Mouse (Mus musculus) E14TG2a.4 (cell line): ENCODE results near the gene Lst1.
A peak's percentile ranks its signal among the peaks of the same experiment; 100 is the strongest.

Source experiments
- H3K27me3 ChIP-seq: 2 replicates; pipeline ENCODE4 v1.6.1; 2014; ENCODE audit warnings: low read length, control low read depth; ENCODE audit not compliant: insufficient read depth
- H3K36me3 ChIP-seq: 2 replicates; pipeline ENCODE4 v1.6.1; 2014; ENCODE audit warnings: low read length, control low read depth; ENCODE audit not compliant: insufficient read depth
- H3K4me1 ChIP-seq: replicated peaks from 2 replicates; pipeline ENCODE4 v1.6.1; 2014; ENCODE audit warnings: low read depth, low read length, control low read depth
- H3K4me3 ChIP-seq: replicated peaks from 2 replicates; pipeline ENCODE4 v1.5.1; 2014; ENCODE audit warnings: mild to moderate bottlenecking, low read length
- H3K9me3 ChIP-seq: 2 replicates; pipeline ENCODE4 v1.6.1; 2014; ENCODE audit warnings: low read length, control low read depth
- CTCF ChIP-seq: conservative IDR thresholded peaks from 2 replicates; pipeline ENCODE4 v1.5.1; 2014; ENCODE audit warnings: low read length
- NANOG ChIP-seq: IDR thresholded peaks from 2 replicates; pipeline ENCODE4 v1.6.1; 2014; ENCODE audit warnings: borderline replicate concordance, low read length, mixed read lengths
- POU5F1 ChIP-seq: IDR thresholded peaks from 2 replicates; pipeline ENCODE4 v1.6.1; 2014; ENCODE audit warnings: low read length, borderline replicate concordance

The Lst1 gene

DNA sequence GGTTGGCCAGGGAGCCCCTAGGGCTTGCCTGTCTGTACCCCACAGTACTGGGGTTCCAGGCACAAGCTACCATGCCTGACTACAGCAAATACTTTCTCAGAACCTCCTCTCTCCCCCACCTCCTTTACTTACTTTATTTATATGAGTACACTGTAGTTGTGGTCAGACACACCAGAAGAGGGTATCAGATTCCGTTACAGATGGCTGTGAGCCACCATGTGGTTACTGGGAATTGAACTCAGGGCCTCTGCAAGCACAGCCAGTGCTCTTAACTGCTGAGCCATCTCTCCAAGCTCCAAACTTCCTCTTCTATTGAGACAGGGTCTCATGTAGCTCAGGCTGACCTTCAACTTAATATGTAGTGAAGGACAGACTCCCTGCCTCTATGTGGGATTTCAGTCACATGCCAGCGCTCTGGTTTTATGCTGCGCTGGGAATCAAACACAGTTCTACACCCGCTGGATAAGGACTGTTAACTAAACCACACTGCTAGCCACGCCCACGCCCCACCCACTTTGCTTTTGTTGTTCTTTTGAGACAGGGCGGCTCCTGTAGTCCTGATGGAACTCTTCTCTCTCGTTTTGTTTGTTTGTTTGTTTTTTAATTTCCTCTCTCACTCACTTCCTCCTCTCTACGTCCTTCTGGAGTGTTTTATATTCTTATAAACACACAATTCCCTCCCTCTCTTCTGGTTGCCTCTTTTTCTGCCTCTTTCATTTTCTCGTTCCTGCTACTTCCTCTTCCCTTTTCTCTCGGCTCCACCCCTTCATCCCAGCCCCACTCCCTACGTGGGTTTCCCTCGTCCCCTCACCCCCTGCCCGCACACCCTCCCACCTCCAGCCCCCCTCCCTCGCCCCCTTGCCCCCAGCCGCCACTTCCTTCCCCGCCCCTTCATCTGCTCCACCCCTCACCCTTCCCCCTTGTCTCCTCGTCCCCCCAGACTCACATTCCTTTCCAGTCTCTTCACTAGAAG lies 2.3 kb downstream of the Lst1 start:
- Histone ChIP-seq H3K27me3 (peaks cover 5% of the 10 kb centered on the region; the same call in 1 of the 2 replicates), H3K9me3 (no peaks in the 10 kb centered on the region), H3K36me3 (no peaks in the 10 kb centered on the region), H3K4me3 (peak overlapping the region; percentile 68), H3K4me1 (peaks cover 71% of the 10 kb centered on the region)
- TF ChIP-seq NANOG (no peak), CTCF (no peak), POU5F1 (no peak)

DNA sequence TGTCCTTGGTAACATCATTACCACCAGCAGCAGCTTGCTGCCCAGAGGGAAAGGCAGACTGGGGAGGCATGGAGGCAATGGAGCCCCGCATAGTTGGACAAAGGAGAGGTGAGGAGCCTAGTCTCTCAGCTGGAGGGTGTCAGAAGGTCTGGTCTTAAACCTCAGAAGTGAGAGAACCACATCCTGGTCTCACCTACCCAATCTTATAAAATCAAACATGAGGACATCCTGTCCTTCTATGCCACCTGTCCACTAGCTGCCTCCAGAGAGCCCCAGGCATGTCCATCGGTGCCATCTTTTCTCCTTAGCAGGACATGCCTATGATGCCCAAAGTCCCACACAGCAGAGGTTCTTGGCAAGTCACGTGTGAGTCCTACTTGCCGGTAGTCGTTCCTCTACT lies 8.1 kb downstream of the Lst1 start:
- H3K27me3 ChIP-seq = peaks cover 11% of the 10 kb centered on the region; the same call in 1 of the 2 replicates
- peaks cover 21% of the 10 kb centered on the region for H3K4me1 ChIP-seq
- TF ChIP-seq NANOG = no peak
- no peak for TF ChIP-seq POU5F1
- no peak for TF ChIP-seq CTCF
- no peak overlapping the region for H3K4me3 ChIP-seq
- no peaks in the 10 kb centered on the region for H3K36me3 ChIP-seq
- no peaks in the 10 kb centered on the region for H3K9me3 ChIP-seq

DNA sequence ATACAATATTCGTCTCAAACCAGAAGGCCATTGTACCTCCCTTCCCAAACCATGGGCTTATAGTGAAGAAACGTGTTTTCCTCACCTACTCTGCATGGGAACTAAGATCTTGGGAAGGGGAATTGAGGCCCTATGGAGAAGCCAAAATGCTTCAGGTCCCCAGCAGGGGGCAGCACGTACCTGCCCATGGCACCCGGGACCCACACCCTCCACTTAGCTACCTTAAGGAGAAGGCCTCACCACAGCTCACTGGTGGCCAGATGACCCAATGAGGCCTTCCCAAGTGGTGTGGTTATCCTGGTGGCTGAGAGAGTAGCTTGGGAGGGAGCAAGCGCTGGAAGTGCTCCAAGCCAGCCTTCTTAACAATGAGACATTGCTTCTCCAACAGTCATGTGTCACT lies 9.7 kb downstream of the Lst1 start:
- no peaks in the 10 kb centered on the region for H3K9me3 ChIP-seq
- no peaks in the 10 kb centered on the region for H3K36me3 ChIP-seq
- TF ChIP-seq POU5F1 (no peak), NANOG (no peak), CTCF (peak; percentile 78)
- H3K4me3 ChIP-seq = no peak overlapping the region
- peaks cover 20% of the 10 kb centered on the region for H3K27me3 ChIP-seq
- H3K4me1 ChIP-seq = peaks cover 6% of the 10 kb centered on the region; the same call in 1 of the 2 replicates

DNA sequence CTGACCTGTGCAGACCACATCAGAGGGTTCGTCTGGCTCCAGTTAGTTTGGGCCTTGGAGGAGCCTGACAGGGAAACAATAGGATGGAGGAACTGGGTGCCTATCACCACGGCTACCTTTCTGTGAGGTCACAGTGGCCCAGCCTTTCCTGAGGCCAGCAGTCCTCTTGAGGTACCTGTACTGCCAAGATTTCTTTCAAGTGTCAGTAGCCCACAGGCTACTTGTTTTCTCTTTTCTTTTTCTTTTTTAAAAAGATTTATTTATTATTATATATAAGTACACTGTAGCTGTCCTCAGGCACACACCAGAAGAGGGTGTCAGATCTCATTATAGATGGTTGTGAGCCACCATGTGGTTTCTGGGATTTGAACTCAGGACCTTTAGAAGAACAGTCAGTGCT lies 12.3 kb downstream of the Lst1 start, which contains the start of gene Aif1:
TSS of gene Aif1 (minus strand) at position 101 of the 400 bp plus-strand sequence.
- TF ChIP-seq CTCF = no peak
- TF ChIP-seq NANOG = no peak
- no peak for TF ChIP-seq POU5F1
- H3K9me3 ChIP-seq = no peaks in the 10 kb centered on the region
- H3K4me3 ChIP-seq = no peak within 1 kb of the TSS
- H3K36me3 ChIP-seq = no peaks in the 10 kb centered on the region
- H3K27me3 ChIP-seq = peaks cover 44% of the 10 kb centered on the region
- H3K4me1 ChIP-seq = 0 out of 2 replicates have a peak, but pooled peaks cover 2% of the 10 kb centered on the region

DNA sequence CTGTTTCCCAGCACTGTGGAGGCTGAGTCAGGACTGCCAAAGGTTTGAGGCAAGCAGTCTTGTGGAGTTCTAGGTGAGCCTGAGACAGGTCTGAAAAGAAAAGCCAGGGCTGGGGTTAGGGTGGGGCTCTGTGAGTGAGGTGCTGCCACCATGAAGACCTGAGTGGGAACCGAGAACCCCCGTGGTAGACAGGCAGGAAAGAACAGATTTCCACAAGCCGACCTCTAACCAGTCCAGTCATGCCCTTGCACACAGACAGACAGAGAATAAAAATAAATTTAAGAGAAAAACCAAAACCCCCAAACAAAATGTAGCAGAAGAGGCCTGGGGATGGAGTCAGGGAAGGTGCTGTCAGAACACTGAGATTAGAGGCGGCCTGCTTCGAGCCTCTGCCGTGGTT lies 12.9 kb downstream of the Lst1 start:
- Histone ChIP-seq H3K4me1 (0 out of 2 replicates have a peak, but pooled peaks cover 2% of the 10 kb centered on the region), H3K27me3 (peaks cover 47% of the 10 kb centered on the region), H3K36me3 (no peaks in the 10 kb centered on the region), H3K4me3 (no peak overlapping the region), H3K9me3 (no peaks in the 10 kb centered on the region)
- no peak for TF ChIP-seq NANOG
- TF ChIP-seq CTCF = no peak
- no peak for TF ChIP-seq POU5F1

DNA sequence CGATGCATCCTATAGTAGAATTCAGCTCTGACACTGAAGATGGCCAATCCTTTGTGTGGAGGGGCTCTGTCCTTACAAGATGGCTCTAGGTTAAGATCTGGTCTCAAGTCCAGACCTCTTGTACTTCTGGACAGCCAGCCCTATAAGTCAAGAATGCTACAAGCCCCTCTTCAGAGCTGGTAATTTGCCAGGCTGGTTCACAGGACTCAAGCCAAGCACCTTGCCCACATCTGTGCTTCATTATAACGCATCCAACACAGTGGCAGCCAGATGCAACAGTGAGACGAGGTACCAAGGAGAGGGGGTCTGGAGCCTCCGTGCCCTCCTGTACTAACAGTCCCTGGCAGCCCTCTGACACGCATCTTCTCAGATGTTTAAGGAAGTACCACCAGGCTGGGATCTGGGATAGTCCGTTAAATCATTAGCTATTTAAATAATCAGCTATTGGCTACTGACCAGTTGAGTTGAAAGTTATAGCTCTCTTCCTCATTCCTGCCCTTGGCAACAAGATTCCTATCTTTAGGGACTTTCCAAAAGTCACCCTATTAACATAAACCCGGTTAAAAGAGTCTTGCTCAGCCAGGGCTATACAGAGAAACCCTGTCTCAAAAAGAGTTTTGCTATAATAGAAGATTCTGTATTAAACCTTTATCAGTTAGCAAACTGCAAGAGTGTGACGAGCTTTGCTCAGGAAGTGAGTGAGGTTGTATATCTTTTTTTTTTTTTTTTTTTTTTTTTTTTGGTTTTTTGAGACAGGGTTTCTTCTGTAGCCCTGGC lies 13.8 kb downstream of the Lst1 start:
- no peak for TF ChIP-seq POU5F1
- TF ChIP-seq NANOG = no peak
- no peak for TF ChIP-seq CTCF
- H3K9me3 ChIP-seq = no peaks in the 10 kb centered on the region
- H3K4me3 ChIP-seq = no peak overlapping the region

DNA sequence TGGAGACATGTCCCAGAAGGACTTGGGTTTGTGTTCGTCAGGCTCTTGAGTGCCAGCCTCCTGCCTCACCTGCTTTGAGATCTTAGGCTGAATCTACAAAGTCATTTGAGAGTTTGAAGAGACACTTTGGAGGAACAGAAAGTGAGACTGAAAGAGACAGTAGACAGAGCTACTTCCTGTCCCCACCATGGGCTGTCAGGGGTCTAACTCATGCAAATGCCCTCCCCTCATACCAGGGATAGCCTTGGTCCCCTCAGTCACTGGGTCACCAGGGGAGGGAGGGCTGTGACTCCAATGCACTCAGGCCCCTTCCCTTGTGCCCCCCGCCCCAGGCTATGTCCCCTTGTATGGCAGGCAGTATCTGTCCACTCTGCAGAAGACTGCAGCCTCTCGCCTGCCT lies 14.9 kb downstream of the Lst1 start:
- TF ChIP-seq POU5F1 (no peak), CTCF (no peak), NANOG (no peak)

More for the DNA sequence above, 13.8 kb downstream of the Lst1 start:
- H3K36me3 ChIP-seq = no peaks in the 10 kb centered on the region
- 0 out of 2 replicates have a peak, but pooled peaks cover 2% of the 10 kb centered on the region for H3K4me1 ChIP-seq
- peaks cover 39% of the 10 kb centered on the region for H3K27me3 ChIP-seq

More for the DNA sequence above, 14.9 kb downstream of the Lst1 start:
- peaks cover 39% of the 10 kb centered on the region for H3K27me3 ChIP-seq
- no peak overlapping the region for H3K4me3 ChIP-seq
- no peaks in the 10 kb centered on the region for H3K9me3 ChIP-seq
- H3K36me3 ChIP-seq = no peaks in the 10 kb centered on the region
- no peaks in the 10 kb centered on the region for H3K4me1 ChIP-seq
